Mouse (Mus musculus): ENCODE data around the gene Trim8. TPM values are rescaled to one million over a fixed set of nuclear protein-coding genes. Genes with fewer than 3 reads are reported as not detected.

The Trim8 gene
- total RNA-seq, 2 experiments from 2014 or later: 20.1 to 23.1 TPM

GRCm38 (mm10) chr19:46503351-46504084 is 2.0 kb downstream of the Trim8 start:
- peak; percentile 76 for DNase-seq
- intact Hi-C loops (cut with DNase I; ENCODE audit: low total_unique reads): no loop called here

GRCm38 (mm10) chr19:46504085-46504552 is 2.6 kb downstream of the Trim8 start:
- intact Hi-C loops (cut with DNase I; ENCODE audit: low total_unique reads): no loop called here
- peak; percentile 58 for DNase-seq

- intact Hi-C loops (cut with DNase I; ENCODE audit: low total_unique reads): no loop called here
- DNase-seq: no peak
These were observed 3.4 kb downstream of the Trim8 start for GRCm38 (mm10) chr19:46504822-46505417.

- intact Hi-C loops (cut with DNase I; ENCODE audit: low total_unique reads): no loop called here
These were observed 4.3 kb downstream of the Trim8 start for GRCm38 (mm10) chr19:46505646-46506371.

GRCm38 (mm10) chr19:46506372-46506717 is 4.8 kb downstream of the Trim8 start:
- intact Hi-C loops (cut with DNase I; ENCODE audit: low total_unique reads): no loop called here
- no peak for DNase-seq

More at GRCm38 (mm10) chr19:46505646-46506371, 4.3 kb downstream of the Trim8 start:
- no peak for DNase-seq

GRCm38 (mm10) chr19:46507181-46507581 is 5.7 kb downstream of the Trim8 start:
- no peak for DNase-seq
- intact Hi-C loops (cut with DNase I; ENCODE audit: low total_unique reads): no loop called here

- no peak for DNase-seq
- intact Hi-C loops (cut with DNase I; ENCODE audit: low total_unique reads): no loop called here
These were observed 6.3 kb downstream of the Trim8 start for GRCm38 (mm10) chr19:46507806-46508205.

- DNase-seq: no peak
- intact Hi-C loops (cut with DNase I; ENCODE audit: low total_unique reads): no loop called here
These were observed 7.2 kb downstream of the Trim8 start for GRCm38 (mm10) chr19:46508738-46509137.

- intact Hi-C loops (cut with DNase I; ENCODE audit: low total_unique reads): no loop called here
- no peak for DNase-seq
These were observed 7.7 kb downstream of the Trim8 start for GRCm38 (mm10) chr19:46509202-46509601.

- peak; percentile 1 for DNase-seq
- intact Hi-C loops (cut with DNase I; ENCODE audit: low total_unique reads): no loop called here
These were observed 8.2 kb downstream of the Trim8 start for GRCm38 (mm10) chr19:46509736-46510135.

GRCm38 (mm10) chr19:46510401-46510800 is 8.9 kb downstream of the Trim8 start:
- intact Hi-C loops (cut with DNase I; ENCODE audit: low total_unique reads): no loop called here
- DNase-seq: peak; percentile 2

- intact Hi-C loops (cut with DNase I; ENCODE audit: low total_unique reads): no loop called here
- DNase-seq: no peak
These were observed 9.3 kb downstream of the Trim8 start for GRCm38 (mm10) chr19:46510824-46511223.

GRCm38 (mm10) chr19:46511263-46511662 is 9.8 kb downstream of the Trim8 start:
- intact Hi-C loops (cut with DNase I; ENCODE audit: low total_unique reads): no loop called here

GRCm38 (mm10) chr19:46514387-46514786 is 12.9 kb downstream of the Trim8 start:
- intact Hi-C loops (cut with DNase I; ENCODE audit: low total_unique reads): no loop called here

More at GRCm38 (mm10) chr19:46511263-46511662, 9.8 kb downstream of the Trim8 start:
- peak; percentile 10 for DNase-seq

GRCm38 (mm10) chr19:46515287-46515821 is 13.9 kb downstream of the Trim8 start:
- intact Hi-C loops (cut with DNase I; ENCODE audit: low total_unique reads): no loop called here
- DNase-seq: no peak

More at GRCm38 (mm10) chr19:46514387-46514786, 12.9 kb downstream of the Trim8 start:
- no peak for DNase-seq

GRCm38 (mm10) chr19:46516667-46517528 is 15.4 kb downstream of the Trim8 start:
- intact Hi-C loops (cut with DNase I; ENCODE audit: low total_unique reads): no loop called here
- no peak for DNase-seq

- intact Hi-C loops (cut with DNase I; ENCODE audit: low total_unique reads): no loop called here
These were observed 16.2 kb downstream of the Trim8 start for GRCm38 (mm10) chr19:46517529-46518351.

GRCm38 (mm10) chr19:46518352-46518787 is 16.9 kb downstream of the Trim8 start:
- peak; percentile 71 for DNase-seq
- intact Hi-C loops (cut with DNase I; ENCODE audit: low total_unique reads): no loop called here

More at GRCm38 (mm10) chr19:46517529-46518351, 16.2 kb downstream of the Trim8 start:
- DNase-seq: peak; percentile 45
